In genomic region chr6:85218684-85219445, GRCm38 (mm10) we compare ENCODE assay signal across 15 mouse cellular contexts. TPM values are rescaled to one million over a fixed set of nuclear protein-coding genes. Genes with fewer than 3 reads are reported as not detected.
DNase-seq lines count a peak whose midpoint lies in the region; ATAC-seq lines count a peak whose summit lies in the region.
"Had no signal": no experiment of that assay in that cellular context is flagged by ENCODE, and none has a peak within 500 bp of the region (broad histone marks: within the 10 kb centered on the region; RNA-seq: fewer than 3 reads in every experiment).

No protein-coding gene starts in this region.

- DNase-seq in left cerebral cortex, postnatal 14 days (ENCODE audit: low spot score in 2 of 2): peak; percentile 30 to 36
- no peak for DNase-seq in left cerebral cortex, postnatal 4 days
- peak; percentile 53 for DNase-seq in embryo, embryonic 11 days
- DNase-seq in T-cell, adult 2 months (ENCODE audit: low spot score): no peak
- DNase-seq: cerebellum, postnatal 10 days had no signal

- peak overlapping the region; percentile 45; the same call in 1 of the 2 replicates for H3K9ac ChIP-seq in forebrain, embryonic 13.5 days
- no peak overlapping the region for H3K9ac ChIP-seq in limb, embryonic 12.5 days (replicated peaks)
- H3K9ac ChIP-seq in intestine, embryonic 16.5 days (ENCODE audit: low read depth, low read length): no peak overlapping the region
- H3K9ac ChIP-seq: intestine, embryonic 15.5 days; liver, embryonic 12.5 days; neural tube, embryonic 15.5 days had no signal

- peak overlapping the region; percentile 89 for H3K27ac ChIP-seq in forebrain, embryonic 13.5 days
- H3K27ac ChIP-seq in limb, embryonic 12.5 days: peak overlapping the region; percentile 66
- no peak overlapping the region for H3K27ac ChIP-seq in intestine, embryonic 16.5 days (ENCODE audit: low read length)
- H3K27ac ChIP-seq: intestine, embryonic 15.5 days; liver, embryonic 12.5 days; neural tube, embryonic 15.5 days had no signal

- peak; percentile 50 for ATAC-seq in forebrain, embryonic 13.5 days
- ATAC-seq in limb, embryonic 12.5 days (ENCODE audit: insufficient number of reproducible peaks, insufficient read depth, low FRiP score, low TSS enrichment, low read depth): peak; percentile 35; the same call in 1 of the 2 replicates
- no peak for ATAC-seq in intestine, embryonic 16.5 days
- ATAC-seq: intestine, embryonic 15.5 days; liver, embryonic 12.5 days had no signal

- peaks cover 65% of the 10 kb centered on the region for H3K4me1 ChIP-seq in forebrain, embryonic 13.5 days
- peaks cover 49% of the 10 kb centered on the region for H3K4me1 ChIP-seq in limb, embryonic 12.5 days (replicated peaks)
- no peaks in the 10 kb centered on the region for H3K4me1 ChIP-seq in intestine, embryonic 16.5 days (ENCODE audit: control insufficient read depth, insufficient read depth, low read length)
- H3K4me1 ChIP-seq: liver, embryonic 12.5 days had no signal

- peak overlapping the region; percentile 8 for H3K4me2 ChIP-seq in forebrain, embryonic 13.5 days
- H3K4me2 ChIP-seq in limb, embryonic 12.5 days: no peak overlapping the region
- H3K4me2 ChIP-seq in intestine, embryonic 16.5 days (ENCODE audit: low read depth, low read length): no peak overlapping the region
- H3K4me2 ChIP-seq: heart, embryonic 11.5 days; intestine, embryonic 15.5 days; liver, embryonic 12.5 days; neural tube, embryonic 15.5 days had no signal

- no peaks in the 10 kb centered on the region for H3K9me3 ChIP-seq in forebrain, embryonic 13.5 days (replicated peaks)
- H3K9me3 ChIP-seq in limb, embryonic 12.5 days: no peaks in the 10 kb centered on the region
- no peaks in the 10 kb centered on the region for H3K9me3 ChIP-seq in intestine, embryonic 16.5 days (ENCODE audit: control insufficient read depth, low read length)
- H3K9me3 ChIP-seq: G1E; intestine, embryonic 15.5 days; liver, embryonic 12.5 days; neural tube, embryonic 15.5 days had no signal

- 29% methylated on average over 5 of the region's 5 CpGs for WGBS in forebrain, embryonic 13.5 days
- 38% methylated on average over 5 of the region's 5 CpGs for WGBS in limb, embryonic 12.5 days
- 45% methylated on average over 5 of the region's 5 CpGs for WGBS in intestine, embryonic 16.5 days

- H3K27me3 ChIP-seq in forebrain, embryonic 13.5 days: no peaks in the 10 kb centered on the region
- peaks cover 6% of the 10 kb centered on the region; the same call in 1 of the 2 replicates for H3K27me3 ChIP-seq in limb, embryonic 12.5 days
- H3K27me3 ChIP-seq in intestine, embryonic 16.5 days (replicated peaks; ENCODE audit: control insufficient read depth, insufficient read depth, low read length): no peaks in the 10 kb centered on the region
- H3K27me3 ChIP-seq: intestine, embryonic 15.5 days; liver, embryonic 12.5 days; neural tube, embryonic 15.5 days had no signal

- H3K4me3 ChIP-seq in forebrain, embryonic 13.5 days: no peak overlapping the region
- H3K4me3 ChIP-seq in limb, embryonic 12.5 days (replicated peaks): no peak overlapping the region
- H3K4me3 ChIP-seq in intestine, embryonic 16.5 days (ENCODE audit: low read length): no peak overlapping the region
- H3K4me3 ChIP-seq: intestine, embryonic 15.5 days; liver, embryonic 12.5 days; neural tube, embryonic 15.5 days had no signal

- intact Hi-C loops in left cerebral cortex, postnatal 14 days (cut with DNase I): no loop called here
- intact Hi-C loops in left cerebral cortex, postnatal 4 days (cut with DNase I): no loop called here

- 0 out of 2 replicates have a peak, but pooled peaks cover 3% of the 10 kb centered on the region for H3K36me3 ChIP-seq in forebrain, embryonic 13.5 days (ENCODE audit: poor library complexity, severe bottlenecking)
- H3K36me3 ChIP-seq in limb, embryonic 12.5 days: no peaks in the 10 kb centered on the region
- no peaks in the 10 kb centered on the region for H3K36me3 ChIP-seq in intestine, embryonic 16.5 days (ENCODE audit: control insufficient read depth, insufficient read depth, low read length)
- H3K36me3 ChIP-seq: G1E; intestine, embryonic 15.5 days; liver, embryonic 12.5 days; neural tube, embryonic 15.5 days had no signal

RNA-seq across cellular contexts. Expression of gene Emx1, which starts 31.6 kb away (rescaled TPM):
- total RNA-seq in left cerebral cortex, postnatal 14 days (2021): 10 to 100 TPM; 39.9 to 41.6 TPM
- total RNA-seq in left cerebral cortex, postnatal 4 days (2021): 10 to 100 TPM; 41.1 to 50.2 TPM
- polyA plus RNA-seq in forebrain, embryonic 13.5 days (2015; fragmentation: Nextera tagmentation; extraction: Ambion mirVana): 77.6 and 83.4 TPM in 2 replicates
- 1.5 TPM in 2 replicates for polyA plus RNA-seq in limb, embryonic 12.5 days (2016; fragmentation: Nextera tagmentation; extraction: Ambion mirVana)
- 0.10 TPM in 1 of 2 replicates, not detected in the other for polyA plus RNA-seq in intestine, embryonic 16.5 days (2015; fragmentation: Nextera tagmentation; extraction: Ambion mirVana)
- total RNA-seq: G1E; megakaryocyte, adult 5-6 weeks had no signal
- polyA plus RNA-seq: G1E; heart, embryonic 11.5 days; intestine, embryonic 15.5 days; large intestine, adult 2 months; liver, embryonic 12.5 days; neural tube, embryonic 15.5 days had no signal

Comparison
In these comparisons a context has a peak if more than half of its experiments do, and no peak if none do; other contexts are left out.
1. DNase-seq: peak in left cerebral cortex, postnatal 14 days (2 of 2) and embryo, embryonic 11 days (single experiment); none in left cerebral cortex, postnatal 4 days (single experiment) and T-cell, adult 2 months (single experiment).
2. RNA of gene Emx1, which starts 31.6 kb away (polyA plus RNA-seq): 77.6 to 83.4 TPM in forebrain, embryonic 13.5 days; 1.5 TPM in limb, embryonic 12.5 days and 0.10 TPM in intestine, embryonic 16.5 days; every median in the first group is over 10 times any median in the second.